Comparison of ENCODE assay signal across 8 mouse cellular contexts in genomic region chr12:80945996-80946355, GRCm38 (mm10). TPM values are rescaled to one million over a fixed set of nuclear protein-coding genes. Genes with fewer than 3 reads are reported as not detected.
A peak's percentile ranks its signal among the peaks of the same experiment; 100 is the strongest.
DNase-seq lines count a peak whose midpoint lies in the region; ATAC-seq and TF ChIP-seq lines count a peak whose summit lies in the region.

No protein-coding gene starts in this region.

- peak; percentile 99 for DNase-seq in G1E (ENCODE audit: low spot score)
- DNase-seq in cerebellum, adult 18-20 months: peak; percentile 93 to 97
- DNase-seq in heart, postnatal 4 days: peak; percentile 97
- peak; percentile 83 for DNase-seq in layer of hippocampus, adult 9-10 months (ENCODE audit: low spot score)
- peak; percentile 85 for DNase-seq in ovary, postnatal 10 days (ENCODE audit: low spot score)
- peak; percentile 92 to 95 for DNase-seq in thymus, postnatal 10 days (ENCODE audit: low spot score in 2 of 2)

- H3K4me1 ChIP-seq in G1E (ENCODE audit: insufficient read depth, low read depth, low read length): peaks cover 46% of the 10 kb centered on the region
- peaks cover 14% of the 10 kb centered on the region for H3K4me1 ChIP-seq in forebrain, embryonic 16.5 days (replicated peaks; ENCODE audit: control insufficient read depth, insufficient read depth, low read length)
- peaks cover 12% of the 10 kb centered on the region for H3K4me1 ChIP-seq in lung, embryonic 16.5 days (replicated peaks; ENCODE audit: control insufficient read depth, insufficient read depth, low read length)

- H3K27ac ChIP-seq in forebrain, embryonic 16.5 days (ENCODE audit: low read length): peak overlapping the region; percentile 95
- H3K27ac ChIP-seq in lung, embryonic 16.5 days (ENCODE audit: low read length): peak overlapping the region; percentile 89

- ATAC-seq in G1E (ENCODE audit: extremely low read depth, insufficient number of reproducible peaks, low FRiP score, poor library complexity, severe bottlenecking): peak; percentile 69
- peak; percentile 98 for ATAC-seq in forebrain, embryonic 16.5 days
- ATAC-seq in lung, embryonic 16.5 days (ENCODE audit: low read depth): peak; percentile 97

- under 1% methylated on average over 45 of the region's 47 CpGs for WGBS in forebrain, embryonic 16.5 days
- under 1% methylated on average over 44 of the region's 47 CpGs for WGBS in lung, embryonic 16.5 days

- peak overlapping the region; percentile 92 for H3K9ac ChIP-seq in forebrain, embryonic 16.5 days (replicated peaks; ENCODE audit: low read depth, low read length)
- H3K9ac ChIP-seq in lung, embryonic 16.5 days (ENCODE audit: low read length): peak overlapping the region; percentile 99

- peak overlapping the region; percentile 91 for H3K4me3 ChIP-seq in G1E (ENCODE audit: low read depth, low read length)
- H3K4me3 ChIP-seq in forebrain, embryonic 16.5 days (replicated peaks; ENCODE audit: low read length): peak overlapping the region; percentile 94
- peak overlapping the region; percentile 93 for H3K4me3 ChIP-seq in lung, embryonic 16.5 days (ENCODE audit: low read length)

- H3K36me3 ChIP-seq in G1E (replicated peaks): peaks cover 51% of the 10 kb centered on the region
- peaks cover 27% of the 10 kb centered on the region for H3K36me3 ChIP-seq in forebrain, embryonic 16.5 days (ENCODE audit: control insufficient read depth, insufficient read depth)
- peaks cover 29% of the 10 kb centered on the region for H3K36me3 ChIP-seq in lung, embryonic 16.5 days (ENCODE audit: control insufficient read depth, insufficient read depth, low read length)

- no peaks in the 10 kb centered on the region for H3K27me3 ChIP-seq in G1E (ENCODE audit: insufficient read depth, low read length)
- H3K27me3 ChIP-seq in forebrain, embryonic 16.5 days (replicated peaks; ENCODE audit: control insufficient read depth, insufficient read depth, low read length): no peaks in the 10 kb centered on the region
- H3K27me3 ChIP-seq in lung, embryonic 16.5 days (ENCODE audit: control insufficient read depth, insufficient read depth, low read depth, low read length): no peaks in the 10 kb centered on the region

- no peak for TF ChIP-seq CTCF in G1E (IDR thresholded peaks at IDR 0.05; ENCODE audit: low read depth, low read length)

- H3K4me2 ChIP-seq in forebrain, embryonic 16.5 days (ENCODE audit: low read length): peak overlapping the region; percentile 59
- H3K4me2 ChIP-seq in lung, embryonic 16.5 days (ENCODE audit: low read depth, low read length): peak overlapping the region; percentile 85

- H3K9me3 ChIP-seq in G1E (replicated peaks): no peaks in the 10 kb centered on the region
- no peaks in the 10 kb centered on the region for H3K9me3 ChIP-seq in forebrain, embryonic 16.5 days (ENCODE audit: control insufficient read depth, low read length)
- H3K9me3 ChIP-seq in lung, embryonic 16.5 days (ENCODE audit: control insufficient read depth, low read length): no peaks in the 10 kb centered on the region

RNA-seq across cellular contexts. Expression of gene Srsf5, which starts 0.7 kb away (rescaled TPM):
- 655 and 656 TPM in 2 replicates for total RNA-seq in G1E (2014; fragmentation: Nextera tagmentation)
- 895 and 1,080 TPM in 2 replicates for total RNA-seq in G1E (2017)
- 111 and 297 TPM in 2 replicates for polyA plus RNA-seq in G1E (2012)
- 478 and 525 TPM in 2 replicates for polyA plus RNA-seq in forebrain, embryonic 16.5 days (2015; fragmentation: Nextera tagmentation; extraction: Ambion mirVana)
- total RNA-seq in heart, postnatal 4 days (2021): 100 to 1,000 TPM; 317 to 328 TPM
- polyA plus RNA-seq in lung, embryonic 16.5 days (2015; fragmentation: Nextera tagmentation; extraction: Ambion mirVana): 514 and 599 TPM in 2 replicates

RNA-seq across cellular contexts. Expression of gene Slc10a1, which starts 22.5 kb away (rescaled TPM):
- total RNA-seq in G1E (2014; fragmentation: Nextera tagmentation) (not detected in 2 replicates), G1E (2017) (0.44 and 0.52 TPM in 2 replicates)
- polyA plus RNA-seq in G1E (2012): not detected in 2 replicates
- polyA plus RNA-seq in forebrain, embryonic 16.5 days (2015; fragmentation: Nextera tagmentation; extraction: Ambion mirVana): 0.39 and 0.58 TPM in 2 replicates
- total RNA-seq in heart, postnatal 4 days (2021): not detected
- 0.80 and 1.4 TPM in 2 replicates for polyA plus RNA-seq in lung, embryonic 16.5 days (2015; fragmentation: Nextera tagmentation; extraction: Ambion mirVana)

Comparison
In these comparisons a context has a peak if more than half of its experiments do, and no peak if none do; other contexts are left out.
1. Peak in every context shown above with its lines: DNase-seq, ATAC-seq, H3K4me3 ChIP-seq and H3K27ac ChIP-seq.